Mouse (Mus musculus) neural tube, embryonic 11.5 days (tissue): Measurements from ENCODE around the gene Ninl. TPM values are rescaled to one million over a fixed set of nuclear protein-coding genes. Genes with fewer than 3 reads are reported as not detected.
"Not testable (repeated sequence)": the region's sequence is repeated elsewhere in the genome, so short reads cannot be mapped to it uniquely, and the experiment has no call there.

Experiments used
- ATAC-seq: fragments of 200-750 bp; cut with Nextera tagmentation; 2 replicates; pipeline ENCODE4 v1.8.0; 2017; ENCODE audit warnings: moderate number of reproducible peaks, mild to moderate bottlenecking, moderate TSS enrichment, moderate library complexity; ENCODE audit not compliant: insufficient read depth, low FRiP score, low TSS enrichment
- DNase-seq: peaks from one replicate; pipeline ENCODE4 v3.0.0-alpha.2; 2015; ENCODE audit warnings: low spot score
- H3K27ac ChIP-seq: fragments of 300-500 bp; sonication (generic); 2 replicates; pipeline ENCODE4 v1.5.1; 2014; ENCODE audit warnings: low read depth, mild to moderate bottlenecking, low read length
- H3K27me3 ChIP-seq: fragments of 300-500 bp; sonication (generic); 2 replicates; pipeline ENCODE4 v1.6.1; 2014; ENCODE audit warnings: mild to moderate bottlenecking, low read length, mixed read lengths; ENCODE audit not compliant: control insufficient read depth, insufficient read depth
- H3K36me3 ChIP-seq: fragments of 300-500 bp; sonication (generic); 2 replicates; pipeline ENCODE4 v1.6.1; 2014; ENCODE audit warnings: mild to moderate bottlenecking, low read length, moderate library complexity, mixed read lengths; ENCODE audit not compliant: control insufficient read depth, insufficient read depth
- H3K4me1 ChIP-seq: fragments of 300-500 bp; sonication (generic); 2 replicates; pipeline ENCODE4 v1.6.1; 2014; ENCODE audit warnings: low read length, mixed read lengths; ENCODE audit not compliant: control insufficient read depth, insufficient read depth
- H3K4me2 ChIP-seq: fragments of 300-500 bp; sonication (generic); 2 replicates; pipeline ENCODE4 v1.6.1; 2014; ENCODE audit warnings: low read depth, mild to moderate bottlenecking, moderate library complexity
- H3K4me3 ChIP-seq: fragments of 300-500 bp; sonication (generic); 2 replicates; pipeline ENCODE4 v1.5.1; 2014; ENCODE audit warnings: low read depth, low read length
- H3K9ac ChIP-seq: fragments of 300-500 bp; sonication (generic); 2 replicates; pipeline ENCODE4 v1.6.1; 2014; ENCODE audit warnings: mild to moderate bottlenecking, low read length
- H3K9me3 ChIP-seq: fragments of 300-500 bp; sonication (generic); 2 replicates; pipeline ENCODE4 v1.6.1; 2016; ENCODE audit warnings: low read length; ENCODE audit not compliant: control insufficient read depth
- WGBS: fragments of 180-500 bp; shearing (Covaris S2); extraction: QIAGEN DNeasy Blood & Tissue Kit; methylation state at CpG from one replicate; pipeline ENCODE4 v1.1.7; 2014; 5-methylcytosine and 5-hydroxymethylcytosine counted together
- polyA plus RNA-seq: library from polyadenylated mRNA; unstranded; fragments of >200 nt; fragmentation: Nextera tagmentation; extraction: Ambion mirVana; gene quantifications from 2 replicates; pipeline ENCODE4 v1.2.1, GENCODE M21; 2014

Gene Ninl
- polyA plus RNA-seq, 1 experiment from 2014 or later = 12.2 TPM

DNA sequence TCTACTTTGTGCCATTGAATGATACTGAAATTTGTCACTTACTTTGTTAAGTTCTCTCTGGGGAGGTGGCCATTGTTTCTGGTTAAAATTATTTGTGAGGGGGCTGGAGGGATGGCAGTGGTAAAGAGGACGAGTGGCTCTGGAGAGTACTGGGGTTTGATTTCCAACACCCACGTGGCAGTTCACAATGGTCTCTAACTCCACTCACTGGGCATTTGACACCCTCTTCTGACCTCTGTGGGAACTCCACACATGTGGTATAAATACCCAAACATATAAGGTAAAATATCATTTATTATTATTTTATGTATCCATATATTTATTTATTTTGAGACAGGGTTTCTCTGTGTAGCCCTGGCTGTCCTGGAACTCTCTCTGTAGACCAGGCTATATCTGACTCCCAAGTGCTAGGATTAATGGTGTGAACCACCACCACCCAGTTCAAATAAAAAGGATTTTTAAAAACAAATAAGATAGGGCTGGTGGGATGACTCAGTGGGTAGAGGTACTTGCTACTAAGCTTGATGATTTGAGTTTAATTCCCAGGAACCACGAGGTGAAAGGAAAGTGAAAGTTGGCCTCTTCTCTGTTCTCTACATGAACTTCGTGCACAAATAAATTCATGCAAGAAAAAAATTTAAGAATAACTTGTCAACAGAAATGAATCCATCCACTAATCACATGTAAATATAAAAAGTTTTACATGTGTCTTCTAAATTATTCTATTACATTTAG is 124.2 kb downstream of the Ninl start:
- Histone ChIP-seq H3K27ac (no peak overlapping the region), H3K9ac (no peak overlapping the region), H3K4me2 (no peak overlapping the region), H3K4me3 (no peak overlapping the region), H3K9me3 (no peaks in the 10 kb centered on the region), H3K27me3 (no peaks in the 10 kb centered on the region), H3K36me3 (peaks cover 5% of the 10 kb centered on the region; the same call in 1 of the 2 replicates), H3K4me1 (no peaks in the 10 kb centered on the region)
- WGBS = 82% methylated on average over 4 of the region's 4 CpGs
- ATAC-seq (no peak), DNase-seq (no peak)

GRCm38 (mm10) chr2:150910295-150910881 is 128.8 kb downstream of the Ninl start:
- Histone ChIP-seq H3K36me3 (no peaks in the 10 kb centered on the region), H3K4me3 (peak overlapping the region; percentile 55), H3K4me2 (peak overlapping the region; percentile 58), H3K9me3 (no peaks in the 10 kb centered on the region), H3K9ac (peak overlapping the region; percentile 72), H3K4me1 (no peaks in the 10 kb centered on the region), H3K27ac (no peak overlapping the region), H3K27me3 (no peaks in the 10 kb centered on the region)
- 36% methylated on average over 8 of the region's 10 CpGs for WGBS
- ATAC-seq (peak; percentile 20; the same call in 1 of the 2 replicates), DNase-seq (no peak)

DNA sequence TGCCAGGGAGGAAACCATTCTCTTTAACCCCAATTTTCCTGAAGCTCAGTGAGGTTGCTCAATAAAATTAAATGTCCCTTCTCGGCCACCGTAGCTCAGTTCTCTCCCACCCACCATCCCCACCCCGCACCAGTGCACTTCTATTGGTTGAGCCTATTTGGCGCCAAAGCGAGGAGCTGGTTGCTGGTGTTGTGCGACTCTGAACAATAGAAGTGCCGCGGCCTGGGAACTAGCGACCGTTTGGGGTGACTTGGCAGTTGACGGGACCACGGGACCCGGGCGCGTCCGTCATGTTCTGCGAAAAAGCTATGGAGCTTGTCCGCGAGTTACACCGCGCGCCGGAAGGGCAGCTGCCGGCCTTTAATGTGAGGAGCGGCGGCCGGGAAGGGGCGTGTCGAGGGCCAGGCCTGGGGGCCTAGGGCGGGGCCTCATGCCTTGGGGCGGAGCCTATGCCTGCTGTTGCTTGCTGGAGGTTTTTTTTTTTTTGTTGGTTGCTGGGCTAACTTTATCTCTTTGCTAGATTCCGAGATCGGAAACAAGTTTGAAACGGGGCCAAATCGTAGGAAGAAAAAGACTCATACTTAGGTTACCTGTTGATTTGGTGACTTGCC is 129.6 kb downstream of the Ninl start:
- peak; percentile 94 for DNase-seq
- no peaks in the 10 kb centered on the region for H3K36me3 ChIP-seq
- no peaks in the 10 kb centered on the region for H3K4me1 ChIP-seq
- peak overlapping the region; percentile 55 for H3K4me3 ChIP-seq
- H3K27me3 ChIP-seq = no peaks in the 10 kb centered on the region
- WGBS = 0% methylated on average over 35 of the region's 35 CpGs
- peak overlapping the region; percentile 81 for H3K27ac ChIP-seq
- H3K9me3 ChIP-seq = no peaks in the 10 kb centered on the region
- peak; percentile 91 for ATAC-seq
- peak overlapping the region; percentile 58 for H3K4me2 ChIP-seq
- H3K9ac ChIP-seq = peak overlapping the region; percentile 72

GRCm38 (mm10) chr2:150908881-150909280 is 130.3 kb downstream of the Ninl start:
- not testable (repeated sequence) for DNase-seq, H3K9ac ChIP-seq, H3K4me1 ChIP-seq, H3K4me3 ChIP-seq, H3K27me3 ChIP-seq, ATAC-seq, H3K36me3 ChIP-seq, H3K4me2 ChIP-seq, H3K9me3 ChIP-seq, H3K27ac ChIP-seq
- 50% methylated on average over 6 of the region's 6 CpGs for WGBS

DNA sequence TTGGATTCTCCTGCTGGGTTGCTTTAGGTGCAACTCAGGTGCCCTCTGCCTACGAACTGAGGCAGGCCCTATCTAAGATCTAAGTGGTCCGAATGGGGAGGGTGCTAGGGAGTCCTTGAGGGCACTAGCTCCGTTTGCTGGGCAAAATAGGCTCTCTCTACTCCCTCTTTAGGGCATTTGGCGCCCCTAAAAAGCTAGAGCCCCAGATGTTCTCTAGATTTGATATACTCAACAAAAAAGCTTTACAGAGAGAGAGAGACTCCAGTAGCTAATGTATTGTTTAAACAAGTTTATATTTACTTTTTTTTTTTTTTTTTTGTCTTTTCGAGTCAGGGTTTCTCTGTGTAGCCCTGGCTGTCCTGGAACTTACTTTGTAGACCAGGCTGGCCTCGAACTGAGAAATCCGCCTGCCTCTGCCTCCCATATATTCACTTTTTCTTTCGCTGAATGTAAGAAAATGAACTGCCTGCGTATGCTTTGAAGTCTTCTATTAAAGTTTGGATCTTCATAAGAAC is 134.2 kb downstream of the Ninl start, which contains the start of gene Gins1:
Gene Gins1, plus strand, starts transcription at position 465 of the 515 bp plus-strand sequence.
- H3K9me3 ChIP-seq = no peaks in the 10 kb centered on the region
- WGBS = 42% methylated on average over 9 of the region's 9 CpGs
- ATAC-seq = no peak; the same call in 1 of the 2 replicates

DNA sequence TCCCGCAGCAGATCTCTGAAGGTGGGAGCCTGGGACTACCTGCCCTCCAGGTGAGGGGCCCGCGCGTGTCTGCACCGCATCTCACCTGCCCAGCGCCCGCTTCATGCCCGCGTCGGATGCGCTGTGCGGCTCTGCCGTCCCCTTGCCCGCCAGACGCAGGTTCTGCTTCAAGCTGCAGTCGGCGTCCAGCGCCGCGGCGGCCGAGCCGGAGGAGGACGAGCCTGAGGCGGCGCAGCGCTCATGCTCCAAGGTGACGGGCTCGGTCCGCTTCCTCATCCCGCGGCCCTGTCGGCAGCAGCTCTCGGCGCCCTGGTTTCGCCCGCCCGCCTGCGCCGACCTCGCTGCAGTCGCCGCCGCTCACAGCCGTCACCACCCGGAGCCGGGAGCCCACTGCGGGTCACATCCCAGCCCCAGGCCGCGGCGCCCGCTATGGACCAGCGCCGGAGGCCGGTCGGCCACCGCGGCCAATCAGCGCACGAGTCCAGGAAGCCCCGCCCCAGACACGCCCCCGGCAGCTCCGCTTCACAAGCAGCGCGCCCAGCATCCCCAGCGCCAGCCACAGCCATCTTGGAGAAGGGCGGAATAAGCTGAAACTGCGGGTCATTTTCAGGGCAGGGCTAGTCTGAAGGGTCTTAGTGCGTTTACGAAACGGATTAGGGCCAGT is 134.8 kb downstream of the Ninl start, which contains the start of gene Abhd12:
Gene Abhd12, minus strand, starts transcription at position 470 of the 664 bp plus-strand sequence.
- Histone ChIP-seq H3K4me2 (peak within 1 kb of the TSS; percentile 85), H3K9ac (peak within 1 kb of the TSS; percentile 90), H3K4me3 (peak within 1 kb of the TSS; percentile 79), H3K27ac (peak within 1 kb of the TSS; percentile 81), H3K4me1 (peaks cover 12% of the 10 kb centered on the region), H3K9me3 (no peaks in the 10 kb centered on the region), H3K36me3 (no peaks in the 10 kb centered on the region), H3K27me3 (no peaks in the 10 kb centered on the region)
- WGBS = under 1% methylated on average over 72 of the region's 72 CpGs
- DNase-seq (peak; percentile 98), ATAC-seq (peak; percentile 98)

More for the DNA sequence above, 134.2 kb downstream of the Ninl start, which contains the start of gene Gins1:
- DNase-seq = no peak
- H3K27me3 ChIP-seq = no peaks in the 10 kb centered on the region
- H3K4me2 ChIP-seq = peak within 1 kb of the TSS; percentile 85
- no peaks in the 10 kb centered on the region for H3K36me3 ChIP-seq
- peaks cover 12% of the 10 kb centered on the region for H3K4me1 ChIP-seq
- peak within 1 kb of the TSS; percentile 81 for H3K27ac ChIP-seq
- H3K4me3 ChIP-seq = peak within 1 kb of the TSS; percentile 79
- H3K9ac ChIP-seq = peak within 1 kb of the TSS; percentile 90

DNA sequence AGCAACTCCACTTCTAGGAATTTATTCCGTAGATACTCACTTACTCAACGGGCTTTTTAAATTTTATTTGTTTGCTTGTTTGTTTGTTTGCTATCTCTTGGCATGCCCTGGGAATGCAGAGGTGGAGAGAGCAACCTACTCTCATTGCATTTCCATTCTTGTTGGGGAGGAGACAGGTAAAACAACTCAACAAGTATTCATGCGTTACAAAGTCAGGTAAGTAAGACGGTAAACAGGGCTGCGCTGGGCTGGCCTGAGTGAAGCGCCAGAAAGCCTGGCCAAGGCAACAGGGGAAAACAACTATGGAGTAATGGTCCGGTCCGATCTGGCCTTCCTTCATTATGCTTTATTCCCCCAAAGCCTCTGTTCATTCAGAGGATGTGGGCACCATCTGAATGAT is 136.8 kb downstream of the Ninl start:
- no peak overlapping the region for H3K4me2 ChIP-seq
- H3K4me1 ChIP-seq = peaks cover 12% of the 10 kb centered on the region
- WGBS = 90% methylated on average over 8 of the region's 8 CpGs
- H3K36me3 ChIP-seq = no peaks in the 10 kb centered on the region
- no peak overlapping the region for H3K9ac ChIP-seq
- H3K4me3 ChIP-seq = no peak overlapping the region
- H3K27me3 ChIP-seq = no peaks in the 10 kb centered on the region
- DNase-seq = no peak
- H3K9me3 ChIP-seq = no peaks in the 10 kb centered on the region
- ATAC-seq = no peak
- no peak overlapping the region for H3K27ac ChIP-seq

DNA sequence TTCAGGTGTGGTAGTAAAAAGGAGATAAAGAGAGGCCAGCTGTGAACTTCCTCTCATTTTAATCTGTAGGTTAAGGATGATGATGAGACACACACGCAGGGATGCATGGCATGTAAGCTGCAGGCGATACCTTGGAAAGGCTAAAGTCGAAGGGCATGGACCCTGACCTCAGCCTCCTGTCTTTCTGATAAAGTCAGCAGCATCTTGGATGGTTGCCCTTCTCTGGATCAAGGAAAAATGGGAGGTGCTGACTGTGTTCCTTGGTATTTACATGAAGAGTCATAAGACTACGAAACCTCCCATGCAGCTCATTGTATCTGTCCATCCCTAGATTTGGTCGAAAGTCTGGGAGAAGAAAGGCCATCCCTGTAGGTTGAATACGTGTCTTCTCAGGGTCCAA is 138.8 kb downstream of the Ninl start:
- Histone ChIP-seq H3K27ac (no peak overlapping the region), H3K4me3 (no peak overlapping the region), H3K9ac (no peak overlapping the region), H3K9me3 (no peaks in the 10 kb centered on the region), H3K4me2 (no peak overlapping the region), H3K27me3 (no peaks in the 10 kb centered on the region), H3K4me1 (peaks cover 12% of the 10 kb centered on the region), H3K36me3 (no peaks in the 10 kb centered on the region)
- ATAC-seq = no peak
- no peak for DNase-seq
- WGBS = 89% methylated on average over 6 of the region's 6 CpGs
